Mouse (Mus musculus) embryo, embryonic 10 days (tissue): Measurements from ENCODE around the gene Npr3.

ENCODE experiments used
- DNase-seq: peaks from one replicate; pipeline ENCODE4 v3.0.0-alpha.2; 2015; ENCODE audit warnings: low spot score

Gene Npr3

GRCm38 (mm10) chr15:11906571-11907531, at the start of gene Npr3:
Npr3 (minus strand) TSS chr15:11907287.
- DNase-seq = peak; percentile 92

GRCm38 (mm10) chr15:11956129-11956528, 49.0 kb upstream of the Npr3 start:
- no peak for DNase-seq

GRCm38 (mm10) chr15:11954190-11954589, 47.1 kb upstream of the Npr3 start:
- DNase-seq = no peak

GRCm38 (mm10) chr15:11952159-11952558, 45.1 kb upstream of the Npr3 start:
- no peak for DNase-seq

- no peak for DNase-seq
Observed at GRCm38 (mm10) chr15:11951181-11951580, 44.1 kb upstream of the Npr3 start.

- no peak for DNase-seq
Observed at GRCm38 (mm10) chr15:11950144-11950543, 43.1 kb upstream of the Npr3 start.

GRCm38 (mm10) chr15:11949490-11949889, 42.4 kb upstream of the Npr3 start:
- no peak for DNase-seq

- peak; percentile 13 for DNase-seq
Observed at GRCm38 (mm10) chr15:11940855-11941254, 33.8 kb upstream of the Npr3 start.

GRCm38 (mm10) chr15:11927742-11928141, 20.7 kb upstream of the Npr3 start:
- DNase-seq = no peak

GRCm38 (mm10) chr15:11914101-11914500, 7.0 kb upstream of the Npr3 start:
- DNase-seq = no peak

- DNase-seq = peak; percentile 59
Observed at GRCm38 (mm10) chr15:11909875-11910274, 2.8 kb upstream of the Npr3 start.

GRCm38 (mm10) chr15:11908166-11908565, 1.1 kb upstream of the Npr3 start:
- peak; percentile 70 for DNase-seq

GRCm38 (mm10) chr15:11906021-11906570, 991 bp downstream of the Npr3 start:
- peak; percentile 63 for DNase-seq

GRCm38 (mm10) chr15:11904848-11905672, 2.0 kb downstream of the Npr3 start:
- peak; percentile 59 for DNase-seq

- peak; percentile 65 for DNase-seq
Observed at GRCm38 (mm10) chr15:11904043-11904847, 2.8 kb downstream of the Npr3 start.

- DNase-seq = peak; percentile 81
Observed at GRCm38 (mm10) chr15:11903196-11904042, 3.7 kb downstream of the Npr3 start.

- no peak for DNase-seq
Observed at GRCm38 (mm10) chr15:11897617-11898016, 9.5 kb downstream of the Npr3 start.

- no peak for DNase-seq
Observed at GRCm38 (mm10) chr15:11897162-11897561, 9.9 kb downstream of the Npr3 start.

- DNase-seq = no peak
Observed at GRCm38 (mm10) chr15:11893969-11894368, 13.1 kb downstream of the Npr3 start.

- peak; percentile 29 for DNase-seq
Observed at GRCm38 (mm10) chr15:11891395-11891794, 15.7 kb downstream of the Npr3 start.
